Mouse (Mus musculus) splenic B cell, adult 2 months (primary cell): Measurements from ENCODE around the gene March10.

Experiments used
- DNase-seq: peaks from one replicate; pipeline ENCODE4 v3.0.0-alpha.2; 2011; ENCODE audit warnings: low read depth, low spot score
- H3K27me3 ChIP-seq: 2 replicates; pipeline ENCODE4 v1.6.1; 2012; ENCODE audit warnings: mild to moderate bottlenecking, low read length, moderate library complexity, mixed read lengths; ENCODE audit not compliant: control insufficient read depth, poor library complexity, insufficient read depth, severe bottlenecking
- H3K36me3 ChIP-seq: 2 replicates; pipeline ENCODE4 v1.6.1; 2012; ENCODE audit warnings: mild to moderate bottlenecking, low read length, moderate library complexity, mixed read lengths; ENCODE audit not compliant: control insufficient read depth, poor library complexity, insufficient read depth, severe bottlenecking

The March10 gene

GRCm38 (mm10) chr11:105338596-105339390 lies 117.7 kb downstream of the March10 start:
- Histone ChIP-seq H3K36me3 (no peaks in the 10 kb centered on the region), H3K27me3 (no peaks in the 10 kb centered on the region)
- no peak for DNase-seq

DNA sequence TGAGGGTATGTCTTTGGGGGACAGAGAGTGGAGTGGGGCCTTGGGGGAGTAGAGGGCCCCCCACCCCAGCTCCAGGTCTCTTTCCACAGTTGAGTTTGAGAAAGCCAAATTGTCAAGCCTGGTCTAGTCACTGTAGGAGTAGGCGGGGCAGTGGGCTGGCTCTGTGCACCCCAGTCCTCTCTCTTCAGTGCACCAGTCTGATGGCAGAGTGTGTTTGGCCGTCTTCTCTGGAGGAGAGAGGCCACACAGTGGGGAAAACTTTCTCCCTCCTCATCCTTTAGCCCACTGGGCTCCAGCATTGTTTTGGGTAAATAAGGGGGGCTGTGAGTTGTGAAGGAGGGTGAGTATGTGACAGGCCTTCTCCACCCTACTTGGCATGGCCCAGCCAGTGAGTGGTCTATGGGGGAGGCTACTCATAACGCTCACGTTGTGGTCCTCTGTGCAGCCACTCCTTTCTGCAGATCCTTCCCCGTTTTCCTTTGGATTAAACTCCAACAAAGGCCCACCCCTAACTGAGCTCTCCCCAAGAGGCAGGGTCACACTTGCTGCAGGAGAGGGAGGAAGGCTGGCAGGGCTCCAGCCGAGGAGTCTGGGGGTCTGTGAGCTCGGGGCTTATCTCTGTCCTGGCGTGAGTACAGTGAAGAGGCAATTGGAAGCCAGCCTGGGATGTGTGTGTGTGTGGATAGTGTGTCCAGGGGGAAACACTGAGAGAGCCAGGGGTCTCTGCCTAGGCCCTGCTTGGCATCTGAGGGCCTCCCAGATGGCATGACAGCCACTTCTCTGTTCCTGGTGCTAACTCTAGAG lies 122.5 kb downstream of the March10 start:
- DNase-seq, result no peak
- Histone ChIP-seq H3K27me3 (no peaks in the 10 kb centered on the region), H3K36me3 (no peaks in the 10 kb centered on the region)

GRCm38 (mm10) chr11:105332468-105332867 lies 124.1 kb downstream of the March10 start:
- H3K36me3 ChIP-seq, result no peaks in the 10 kb centered on the region
- no peaks in the 10 kb centered on the region for H3K27me3 ChIP-seq
- DNase-seq, result peak; percentile 31

DNA sequence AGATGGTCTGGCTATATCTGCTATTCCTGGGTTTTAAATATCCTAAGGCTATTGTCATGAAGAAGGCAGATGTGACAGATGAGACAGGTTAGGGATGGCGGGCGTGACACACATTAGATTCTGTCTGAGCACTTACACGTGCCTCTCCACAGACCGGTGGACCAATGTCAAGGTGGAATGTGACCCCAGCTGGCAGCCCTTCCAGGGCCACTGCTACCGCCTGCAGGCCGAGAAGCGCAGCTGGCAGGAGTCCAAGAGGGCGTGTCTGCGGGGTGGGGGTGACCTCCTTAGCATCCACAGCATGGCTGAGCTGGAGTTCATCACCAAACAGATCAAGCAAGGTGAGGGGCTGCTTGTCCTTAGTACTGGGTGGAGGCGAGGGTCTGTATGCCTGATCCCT lies 124.8 kb downstream of the March10 start:
- no peaks in the 10 kb centered on the region for H3K27me3 ChIP-seq
- no peak for DNase-seq
- H3K36me3 ChIP-seq, result no peaks in the 10 kb centered on the region

DNA sequence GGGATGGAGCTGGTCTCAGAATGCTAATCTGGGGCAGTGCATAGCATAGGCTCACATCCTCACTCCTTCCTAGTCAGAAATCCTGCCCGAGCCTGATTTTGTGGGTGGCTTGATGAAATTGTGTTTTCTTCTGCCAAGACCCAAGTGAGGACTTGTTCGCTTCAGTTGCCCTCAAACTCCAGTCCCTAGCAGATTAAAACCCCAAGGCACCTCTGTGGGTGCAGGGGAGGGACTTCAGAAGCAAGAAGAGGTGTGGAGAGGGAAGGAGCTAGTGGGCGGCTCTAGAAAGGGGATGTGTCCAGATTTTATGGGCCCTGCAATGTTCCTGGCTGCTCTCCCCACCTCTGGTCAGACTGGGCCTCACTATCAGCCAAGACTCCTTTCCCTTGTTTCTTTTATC lies 125.4 kb downstream of the March10 start:
- H3K27me3 ChIP-seq, result no peaks in the 10 kb centered on the region
- H3K36me3 ChIP-seq, result no peaks in the 10 kb centered on the region
- no peak for DNase-seq

- Histone ChIP-seq H3K36me3 (no peaks in the 10 kb centered on the region), H3K27me3 (no peaks in the 10 kb centered on the region)
- DNase-seq, result no peak
Measured at GRCm38 (mm10) chr11:105329962-105330361, 126.6 kb downstream of the March10 start.

DNA sequence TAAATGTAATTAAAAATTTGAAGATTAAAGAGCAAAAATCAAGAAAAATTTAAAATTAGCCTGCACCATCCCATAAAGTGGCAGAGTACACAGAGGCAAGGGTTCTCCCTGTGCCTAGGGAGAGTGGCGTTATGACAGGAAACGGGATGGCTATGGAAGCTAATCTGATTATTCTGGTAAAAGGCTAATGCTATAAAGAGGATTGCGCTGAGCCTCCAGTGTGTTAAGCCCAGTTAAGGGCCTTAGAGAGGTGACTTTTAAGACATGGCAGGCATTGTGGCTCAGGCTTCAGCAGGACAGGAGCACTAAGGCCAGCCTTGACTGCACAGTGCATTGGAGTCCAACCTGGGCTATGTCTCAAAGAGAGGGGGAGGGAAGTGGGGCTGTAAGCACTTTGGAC lies 129.4 kb downstream of the March10 start:
- H3K36me3 ChIP-seq, result no peaks in the 10 kb centered on the region
- DNase-seq, result no peak

GRCm38 (mm10) chr11:105323530-105323929 lies 133.0 kb downstream of the March10 start:
- no peaks in the 10 kb centered on the region for H3K36me3 ChIP-seq
- no peaks in the 10 kb centered on the region; the same call in 1 of the 2 replicates for H3K27me3 ChIP-seq
- no peak for DNase-seq

More for the DNA sequence above, 129.4 kb downstream of the March10 start:
- H3K27me3 ChIP-seq, result no peaks in the 10 kb centered on the region

DNA sequence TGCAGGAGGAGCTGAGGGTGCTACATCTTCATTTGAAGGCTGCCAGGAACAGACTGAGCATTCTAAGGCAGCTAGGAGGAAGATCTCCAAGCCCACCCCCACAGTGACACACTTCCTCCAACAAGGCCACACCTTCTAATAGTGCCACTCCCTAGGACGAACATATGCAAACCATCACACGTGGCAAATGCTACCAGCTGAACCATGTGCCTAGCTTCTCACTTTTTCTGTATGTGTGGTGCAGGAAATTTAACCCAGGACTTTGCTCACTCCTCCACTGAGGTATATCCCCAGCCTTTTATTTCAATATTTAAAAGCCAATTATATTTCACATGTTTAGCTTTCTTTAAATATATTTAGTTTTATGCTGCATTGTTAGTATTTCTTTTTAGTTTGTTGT lies 135.4 kb downstream of the March10 start:
- no peaks in the 10 kb centered on the region; the same call in 1 of the 2 replicates for H3K27me3 ChIP-seq
- no peaks in the 10 kb centered on the region for H3K36me3 ChIP-seq
- DNase-seq, result peak; percentile 18

GRCm38 (mm10) chr11:105317769-105318168 lies 138.8 kb downstream of the March10 start:
- H3K27me3 ChIP-seq, result no peaks in the 10 kb centered on the region; the same call in 1 of the 2 replicates
- no peak for DNase-seq

DNA sequence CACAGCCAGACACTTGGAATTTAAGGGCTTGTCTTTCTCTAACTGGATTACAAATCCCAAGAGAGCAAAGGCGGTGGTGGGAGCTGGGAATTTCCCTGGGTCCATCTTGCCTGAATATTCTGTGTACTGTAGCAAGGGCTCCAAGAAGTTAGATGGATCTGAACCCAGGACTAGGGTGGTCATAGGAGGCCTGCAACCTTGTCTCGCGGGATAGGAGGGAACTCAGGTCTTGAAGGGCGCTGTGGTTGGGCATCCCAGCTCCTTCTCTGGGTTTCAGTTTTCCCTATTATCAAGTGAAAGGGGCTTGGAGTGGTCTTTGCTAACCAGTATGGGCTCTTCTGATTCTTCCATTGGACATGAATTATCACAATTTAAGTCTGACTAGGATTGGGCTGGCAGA lies 140.4 kb downstream of the March10 start:
- H3K36me3 ChIP-seq, result no peaks in the 10 kb centered on the region
- H3K27me3 ChIP-seq, result no peaks in the 10 kb centered on the region; the same call in 1 of the 2 replicates
- no peak for DNase-seq

More at GRCm38 (mm10) chr11:105317769-105318168, 138.8 kb downstream of the March10 start:
- no peaks in the 10 kb centered on the region for H3K36me3 ChIP-seq

DNA sequence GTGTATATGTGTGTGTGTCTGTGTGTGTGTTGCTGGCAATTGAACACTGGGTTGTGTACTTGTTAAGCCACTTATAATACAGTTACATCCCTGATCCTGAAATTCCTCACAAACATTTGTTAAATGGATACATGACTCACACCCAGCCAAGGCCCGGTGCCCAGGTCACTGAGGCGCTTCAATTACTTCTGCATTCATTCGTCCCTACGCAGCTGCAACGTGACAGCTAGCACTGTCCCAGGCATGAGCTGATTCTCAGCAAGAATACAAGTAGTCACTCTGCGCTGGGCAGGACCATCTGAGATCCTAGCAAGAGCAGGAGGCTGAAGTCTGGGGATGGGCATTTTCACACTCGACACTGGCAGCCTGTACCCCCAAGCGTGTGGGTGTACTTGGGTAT lies 141.2 kb downstream of the March10 start:
- no peak for DNase-seq
- Histone ChIP-seq H3K27me3 (no peaks in the 10 kb centered on the region; the same call in 1 of the 2 replicates), H3K36me3 (no peaks in the 10 kb centered on the region)

- DNase-seq, result no peak
- H3K27me3 ChIP-seq, result no peaks in the 10 kb centered on the region; the same call in 1 of the 2 replicates
- H3K36me3 ChIP-seq, result no peaks in the 10 kb centered on the region
Measured at GRCm38 (mm10) chr11:105313633-105314014, 142.9 kb downstream of the March10 start.

GRCm38 (mm10) chr11:105312972-105313632 lies 143.4 kb downstream of the March10 start:
- Histone ChIP-seq H3K27me3 (no peaks in the 10 kb centered on the region; the same call in 1 of the 2 replicates), H3K36me3 (no peaks in the 10 kb centered on the region)
- DNase-seq, result no peak
